26 mouse cellular contexts compared by ENCODE assay signal in genomic region chr19:3609826-3610225, GRCm38 (mm10). TPM values are rescaled to one million over a fixed set of nuclear protein-coding genes. Genes with fewer than 3 reads are reported as not detected.
DNase-seq lines count a peak whose midpoint lies in the region; ATAC-seq and TF ChIP-seq lines count a peak whose summit lies in the region.
"Had no signal": no experiment of that assay in that cellular context is flagged by ENCODE, and none has a peak within 500 bp of the region (broad histone marks: within the 10 kb centered on the region; RNA-seq: fewer than 3 reads in every experiment).

No protein-coding gene starts in this region.

- H3K27ac ChIP-seq in kidney, postnatal 0 days: 0 out of 2 replicates have a peak overlapping the region, but pooled peaks have one; percentile 19
- H3K27ac ChIP-seq in kidney, embryonic 14.5 days (ENCODE audit: low read depth, low read length): no peak overlapping the region
- 0 out of 2 replicates have a peak overlapping the region, but pooled peaks have one; percentile 12 for H3K27ac ChIP-seq in midbrain, postnatal 0 days (ENCODE audit: low read depth, low read length)
- no peak overlapping the region for H3K27ac ChIP-seq in midbrain, embryonic 11.5 days (ENCODE audit: low read depth, low read length)
- H3K27ac ChIP-seq: hindbrain, embryonic 15.5 days; left cerebral cortex, adult 2 months; limb, embryonic 15.5 days; liver, embryonic 15.5 days; macrophage had no signal

- H3K27me3 ChIP-seq in kidney, postnatal 0 days (ENCODE audit: insufficient read depth, low read length): no peaks in the 10 kb centered on the region
- no peaks in the 10 kb centered on the region for H3K27me3 ChIP-seq in kidney, embryonic 14.5 days (ENCODE audit: control insufficient read depth, insufficient read depth, low read length)
- H3K27me3 ChIP-seq in midbrain, postnatal 0 days (ENCODE audit: insufficient read depth, low read length): no peaks in the 10 kb centered on the region
- no peaks in the 10 kb centered on the region for H3K27me3 ChIP-seq in midbrain, embryonic 11.5 days (ENCODE audit: control insufficient read depth, insufficient read depth, low read length)
- H3K27me3 ChIP-seq: hindbrain, embryonic 15.5 days; limb, embryonic 15.5 days; liver, embryonic 15.5 days had no signal

- ATAC-seq in kidney, postnatal 0 days (replicated peaks; ENCODE audit: low FRiP score, low read depth): peak; percentile 33; the same call in 1 of the 2 replicates
- no peak for ATAC-seq in kidney, embryonic 14.5 days (ENCODE audit: low FRiP score, low TSS enrichment)
- no peak for ATAC-seq in midbrain, postnatal 0 days (ENCODE audit: low FRiP score)
- no peak for ATAC-seq in midbrain, embryonic 11.5 days (ENCODE audit: low FRiP score)
- ATAC-seq: forebrain, embryonic 16.5 days; midbrain, embryonic 16.5 days had no signal

- 59% methylated on average over 10 of the region's 10 CpGs for WGBS in kidney, postnatal 0 days
- WGBS in kidney, embryonic 14.5 days: 83% methylated on average over 10 of the region's 10 CpGs
- 89% methylated on average over 10 of the region's 10 CpGs for WGBS in midbrain, postnatal 0 days
- 92% methylated on average over 10 of the region's 10 CpGs for WGBS in midbrain, embryonic 11.5 days

- H3K9ac ChIP-seq in kidney, postnatal 0 days (ENCODE audit: low read depth, low read length): no peak overlapping the region
- H3K9ac ChIP-seq in kidney, embryonic 14.5 days (ENCODE audit: low read depth, low read length): no peak overlapping the region
- H3K9ac ChIP-seq in midbrain, postnatal 0 days (replicated peaks; ENCODE audit: low read length, poor library complexity, severe bottlenecking): no peak overlapping the region
- no peak overlapping the region for H3K9ac ChIP-seq in midbrain, embryonic 11.5 days (ENCODE audit: low read length)
- H3K9ac ChIP-seq: hindbrain, embryonic 15.5 days; limb, embryonic 15.5 days; liver, embryonic 15.5 days had no signal

- no peak overlapping the region for H3K4me2 ChIP-seq in kidney, postnatal 0 days (ENCODE audit: low read length)
- no peak overlapping the region for H3K4me2 ChIP-seq in kidney, embryonic 14.5 days (replicated peaks; ENCODE audit: low read depth, low read length)
- H3K4me2 ChIP-seq in midbrain, postnatal 0 days (ENCODE audit: low read depth, low read length, poor library complexity, severe bottlenecking): no peak overlapping the region
- no peak overlapping the region for H3K4me2 ChIP-seq in midbrain, embryonic 11.5 days
- H3K4me2 ChIP-seq: heart, embryonic 11.5 days; hindbrain, embryonic 15.5 days; limb, embryonic 15.5 days; liver, embryonic 15.5 days had no signal

- no peak overlapping the region for H3K4me3 ChIP-seq in kidney, postnatal 0 days (replicated peaks; ENCODE audit: low read depth, low read length)
- no peak overlapping the region for H3K4me3 ChIP-seq in kidney, embryonic 14.5 days (ENCODE audit: low read length)
- H3K4me3 ChIP-seq in midbrain, postnatal 0 days (ENCODE audit: low read depth, low read length): no peak overlapping the region
- H3K4me3 ChIP-seq in midbrain, embryonic 11.5 days (ENCODE audit: low read depth, low read length): no peak overlapping the region
- H3K4me3 ChIP-seq: hindbrain, embryonic 15.5 days; left cerebral cortex, adult 2 months; limb, embryonic 15.5 days; liver, embryonic 15.5 days had no signal

- intact Hi-C loops in gastrocnemius, postnatal 36 days (cut with DNase I): no loop called here

- H3K4me1 ChIP-seq in kidney, postnatal 0 days (replicated peaks; ENCODE audit: insufficient read depth, low read length): no peaks in the 10 kb centered on the region
- H3K4me1 ChIP-seq in kidney, embryonic 14.5 days (ENCODE audit: control insufficient read depth, insufficient read depth, low read length): no peaks in the 10 kb centered on the region
- H3K4me1 ChIP-seq in midbrain, postnatal 0 days (ENCODE audit: insufficient read depth, low read length): no peaks in the 10 kb centered on the region
- no peaks in the 10 kb centered on the region for H3K4me1 ChIP-seq in midbrain, embryonic 11.5 days (ENCODE audit: control insufficient read depth, insufficient read depth, low read length)
- H3K4me1 ChIP-seq: hindbrain, embryonic 15.5 days; limb, embryonic 15.5 days; liver, embryonic 15.5 days had no signal

- no peak for TF ChIP-seq CTCF in kidney, postnatal 0 days (IDR thresholded peaks at IDR 0.05; ENCODE audit: low read depth)
- no peak for TF ChIP-seq CTCF in midbrain, postnatal 0 days (IDR thresholded peaks at IDR 0.05)

- no peak for DNase-seq in kidney, postnatal 0 days (ENCODE audit: low spot score)
- no peak for DNase-seq in midbrain, postnatal 0 days (ENCODE audit: low spot score)
- DNase-seq in midbrain, embryonic 11.5 days (ENCODE audit: low spot score, missing footprints): no peak
- DNase-seq in lung, postnatal 14 days: peak; percentile 17
- DNase-seq in gastrocnemius, postnatal 36 days: no peak
- no peak for DNase-seq in adrenal gland, adult 2 months
- DNase-seq: adrenal gland, adult 8-10 months; B cell, adult 2 months; cerebellum, adult 2 months; cerebellum, postnatal 36 days; embryo, embryonic 11 days; gastrocnemius, postnatal 10 days; heart, adult 11 months; layer of hippocampus, adult 9-11 months; left cerebral cortex, postnatal 4 days; thymus, postnatal 25 days had no signal

- peaks cover 49% of the 10 kb centered on the region for H3K36me3 ChIP-seq in kidney, postnatal 0 days (ENCODE audit: insufficient read depth, low read length)
- H3K36me3 ChIP-seq in kidney, embryonic 14.5 days (ENCODE audit: control insufficient read depth, insufficient read depth, low read length): peaks cover 73% of the 10 kb centered on the region
- 0 out of 2 replicates have a peak, but pooled peaks cover 2% of the 10 kb centered on the region for H3K36me3 ChIP-seq in midbrain, postnatal 0 days (ENCODE audit: insufficient read depth, low read length)
- peaks cover 6% of the 10 kb centered on the region for H3K36me3 ChIP-seq in midbrain, embryonic 11.5 days (ENCODE audit: control insufficient read depth, insufficient read depth, low read length)
- H3K36me3 ChIP-seq: G1E; hindbrain, embryonic 15.5 days had no signal

- no peaks in the 10 kb centered on the region for H3K9me3 ChIP-seq in kidney, postnatal 0 days (replicated peaks; ENCODE audit: low read length)
- H3K9me3 ChIP-seq in kidney, embryonic 14.5 days (ENCODE audit: control insufficient read depth, low read length): no peaks in the 10 kb centered on the region
- H3K9me3 ChIP-seq in midbrain, postnatal 0 days (ENCODE audit: low read length): no peaks in the 10 kb centered on the region
- no peaks in the 10 kb centered on the region for H3K9me3 ChIP-seq in midbrain, embryonic 11.5 days (ENCODE audit: control insufficient read depth, low read length)
- H3K9me3 ChIP-seq: G1E; hindbrain, embryonic 15.5 days; limb, embryonic 15.5 days; liver, embryonic 15.5 days had no signal

RNA-seq across cellular contexts. Expression of gene Ppp6r3, which starts 34.3 kb away (rescaled TPM):
- polyA plus RNA-seq in kidney, postnatal 0 days (2015; fragmentation: Nextera tagmentation; extraction: Ambion mirVana): 37.9 and 42.2 TPM in 2 replicates
- polyA plus RNA-seq in kidney, embryonic 14.5 days (2014; fragmentation: Nextera tagmentation; extraction: Ambion mirVana): 44.8 and 81.1 TPM in 2 replicates
- total RNA-seq in midbrain, postnatal 0 days (2014; rRNA removed): 98.0 and 111 TPM in 2 replicates
- polyA plus RNA-seq in midbrain, postnatal 0 days (2015; fragmentation: Nextera tagmentation; extraction: Ambion mirVana): 31.0 and 32.3 TPM in 2 replicates
- 81.8 and 84.2 TPM in 2 replicates for polyA plus RNA-seq in midbrain, embryonic 11.5 days (2014; fragmentation: Nextera tagmentation; extraction: Ambion mirVana)
- 10 to 100 TPM; 50.0 to 55.7 TPM for total RNA-seq in gastrocnemius, postnatal 36 days (2021)
- total RNA-seq in adrenal gland, adult 2 months (2021): 100 to 1,000 TPM in 1 of 2 experiments, 10 to 100 TPM in 1; 83.9 to 117 TPM
- 43.9 and 55.9 TPM in 2 replicates for polyA plus RNA-seq in adrenal gland, adult 2 months (2012; rRNA removed)

Comparison
In these comparisons a context has a peak if more than half of its experiments do, and no peak if none do; other contexts are left out.
1. H3K27ac ChIP-seq: peak in kidney, postnatal 0 days (single experiment) and midbrain, postnatal 0 days (single experiment); none in kidney, embryonic 14.5 days (single experiment) and midbrain, embryonic 11.5 days (single experiment).